Mouse (Mus musculus) right cerebral cortex, adult 18-20 months (tissue): ENCODE data around the gene Fam189a2.

ENCODE experiments used
- DNase-seq: peaks from one replicate; pipeline ENCODE4 v3.0.0; 2022; ENCODE audit warnings: mixed read lengths

Fam189a2 gene

GRCm38 (mm10) chr19:24024667-24025066, 6.2 kb downstream of the Fam189a2 start:
- DNase-seq, result no peak

DNA sequence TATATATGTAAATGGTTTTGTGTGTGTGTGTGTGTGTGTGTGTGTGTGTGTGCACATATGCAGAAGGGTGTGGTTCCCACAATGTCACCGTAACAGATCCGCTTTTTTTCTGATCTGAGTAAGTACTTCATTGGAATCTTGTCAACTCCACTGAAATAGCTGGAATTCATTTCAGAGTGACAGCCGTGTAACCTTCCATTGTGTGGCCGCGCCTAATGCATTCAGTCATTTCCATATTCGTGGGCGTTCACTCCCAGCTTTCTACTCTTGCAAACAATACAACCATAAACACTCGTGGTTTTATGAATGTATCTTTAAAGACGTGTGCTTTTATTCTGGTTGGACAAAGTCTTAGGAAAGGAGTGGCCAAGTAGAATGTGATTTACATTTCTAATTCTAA, 6.7 kb downstream of the Fam189a2 start:
- no peak for DNase-seq

- DNase-seq, result no peak
These were observed 7.5 kb downstream of the Fam189a2 start for GRCm38 (mm10) chr19:24023351-24023750.

DNA sequence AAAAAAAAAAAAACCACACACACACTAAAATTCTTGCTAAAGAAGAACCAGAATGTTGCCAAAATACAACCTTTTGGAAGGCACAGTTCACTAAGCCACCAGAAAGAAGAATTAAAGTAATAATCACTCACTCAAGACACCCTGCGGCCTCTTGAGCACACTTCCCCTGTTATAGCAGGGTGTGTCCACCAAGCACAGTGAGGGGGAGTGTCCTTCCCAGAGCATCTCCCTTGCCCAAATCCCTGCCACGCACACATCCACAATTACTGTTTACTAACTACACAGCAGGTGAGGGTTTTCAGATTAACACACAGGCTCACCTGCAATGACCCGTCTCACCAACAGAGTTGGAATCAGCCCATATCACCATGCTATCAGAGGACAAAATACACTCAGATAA, 8.0 kb downstream of the Fam189a2 start:
- no peak for DNase-seq

DNA sequence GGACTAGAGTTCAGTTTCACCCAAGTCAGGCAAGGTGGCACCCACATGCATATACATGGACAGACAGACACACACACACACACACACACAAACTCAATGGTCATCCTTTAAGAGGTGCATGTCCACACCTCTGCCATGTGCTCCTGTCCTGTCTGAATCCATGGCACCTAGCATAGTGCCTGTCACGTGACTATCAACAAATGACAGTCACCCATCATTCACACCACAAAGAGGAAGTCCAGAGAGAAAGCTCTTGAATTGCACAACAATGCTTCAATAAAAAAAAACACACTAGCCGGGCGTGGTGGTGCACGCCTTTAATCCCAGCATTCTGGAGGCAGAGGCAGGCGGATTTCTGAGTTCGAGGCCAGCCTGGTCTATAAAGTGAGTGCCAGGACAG, 8.5 kb downstream of the Fam189a2 start:
- DNase-seq, result no peak

DNA sequence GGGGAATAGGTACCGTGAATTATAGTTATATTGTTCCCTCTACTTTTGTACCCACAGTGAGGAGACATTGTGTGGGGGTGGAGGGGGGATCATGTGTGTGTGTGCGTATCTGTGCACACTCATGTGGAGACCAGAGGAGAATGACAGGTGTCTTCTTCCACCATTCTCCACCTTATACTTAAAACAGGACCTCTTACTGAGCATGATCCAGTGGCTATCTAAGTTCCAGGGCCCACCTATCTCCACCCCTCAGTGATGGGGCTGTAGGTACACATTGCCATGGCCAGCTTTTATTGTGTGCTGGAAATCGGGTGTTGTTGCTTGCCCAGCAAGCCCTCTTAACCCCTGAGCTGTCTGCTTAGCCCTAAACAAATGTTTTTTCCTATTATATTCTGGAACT, 10.1 kb downstream of the Fam189a2 start:
- no peak for DNase-seq

- no peak for DNase-seq
These were observed 11.2 kb downstream of the Fam189a2 start for GRCm38 (mm10) chr19:24019609-24020008.

DNA sequence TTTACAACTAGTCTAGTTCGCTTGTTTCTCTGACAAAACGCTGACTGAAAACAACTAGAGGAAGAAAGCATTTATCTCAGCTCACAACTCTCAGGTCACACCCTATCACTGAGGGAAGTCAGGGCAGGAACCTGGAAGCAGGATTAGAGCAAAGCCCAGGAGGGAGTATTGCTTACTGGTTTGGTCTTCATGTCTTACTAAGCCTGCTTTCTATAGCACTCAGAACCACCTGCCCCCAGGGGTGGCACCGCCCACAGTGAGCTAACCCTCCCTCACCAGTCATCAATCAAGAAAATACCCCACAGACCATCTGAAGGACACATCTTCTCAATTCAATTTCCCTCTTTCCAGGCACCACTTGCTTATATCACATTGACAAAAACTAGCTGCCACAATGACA, 12.4 kb downstream of the Fam189a2 start:
- DNase-seq, result no peak

- DNase-seq, result no peak
These were observed 12.9 kb downstream of the Fam189a2 start for GRCm38 (mm10) chr19:24017892-24018291.

GRCm38 (mm10) chr19:24017427-24017826, 13.4 kb downstream of the Fam189a2 start:
- no peak for DNase-seq

DNA sequence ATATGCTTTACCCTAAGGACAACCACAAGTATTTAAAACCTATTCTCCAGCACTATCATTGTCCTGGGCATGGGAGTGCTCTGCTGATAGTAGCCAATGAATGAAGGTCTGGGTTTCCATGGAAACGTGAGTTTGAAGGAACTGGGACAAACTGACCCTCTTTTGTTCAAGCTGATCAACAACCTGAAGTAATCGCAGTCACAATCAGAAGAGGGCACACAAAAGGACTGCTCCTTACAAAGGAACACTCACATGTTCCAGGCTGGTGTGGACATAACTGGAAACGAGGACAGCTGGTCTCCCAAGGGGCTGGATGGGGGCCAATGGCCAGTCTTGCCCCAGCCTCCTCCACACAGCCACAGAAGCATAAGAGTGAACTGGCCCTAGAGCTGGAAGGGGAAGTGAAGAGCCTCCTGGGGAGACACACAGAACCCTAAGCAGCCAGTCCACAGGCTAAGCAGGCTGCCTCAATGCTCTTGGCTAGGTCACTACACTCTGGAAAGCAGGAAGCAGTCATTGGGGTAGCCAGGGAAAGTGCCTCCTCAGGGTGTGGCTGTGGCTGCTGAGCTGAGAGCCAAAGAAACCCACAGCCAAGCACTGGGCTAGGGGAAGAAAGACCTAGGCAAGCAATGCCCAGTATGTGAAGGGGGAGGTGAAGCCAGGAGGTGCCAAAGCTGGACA, 14.0 kb downstream of the Fam189a2 start:
- no peak for DNase-seq

GRCm38 (mm10) chr19:24013241-24013640, 17.6 kb downstream of the Fam189a2 start:
- DNase-seq, result no peak

GRCm38 (mm10) chr19:24012479-24012878, 18.3 kb downstream of the Fam189a2 start:
- no peak for DNase-seq

DNA sequence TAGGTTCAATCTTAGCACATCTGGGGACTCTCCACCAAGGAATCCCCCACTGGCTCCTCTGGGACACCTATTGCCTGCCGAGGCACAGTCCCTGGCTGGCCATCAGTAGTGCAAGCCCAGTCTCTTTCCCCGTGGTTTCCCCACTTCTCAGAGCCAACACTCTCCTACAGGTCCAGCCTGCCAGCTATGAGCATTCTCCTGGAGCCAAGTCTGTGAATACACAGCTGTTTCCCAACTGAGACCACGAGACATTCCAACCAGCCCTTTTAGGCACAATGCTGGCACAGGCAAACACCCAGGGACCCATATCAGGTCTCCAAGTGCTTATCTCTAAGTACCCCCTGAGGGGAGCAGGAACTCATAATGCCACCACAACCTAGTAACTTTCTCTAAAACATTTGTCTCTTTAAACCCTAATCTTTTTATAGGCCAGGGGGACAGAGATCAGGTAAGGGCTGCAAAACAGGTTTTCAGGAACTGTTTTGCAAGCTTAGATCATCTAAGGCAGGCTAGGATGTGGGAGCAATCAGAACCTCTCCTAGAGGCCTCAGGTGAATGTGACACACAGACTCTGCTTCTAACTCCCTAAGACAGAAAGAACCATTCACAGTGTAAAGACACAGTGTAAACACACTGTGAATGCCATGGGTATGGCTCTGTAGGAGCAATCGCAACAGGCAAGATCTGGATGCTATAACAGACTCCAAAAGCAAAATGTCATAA, 23.0 kb downstream of the Fam189a2 start:
- DNase-seq, result no peak

- no peak for DNase-seq
These were observed 23.7 kb downstream of the Fam189a2 start for GRCm38 (mm10) chr19:24007002-24007637.

- no peak for DNase-seq
These were observed 34.9 kb downstream of the Fam189a2 start for GRCm38 (mm10) chr19:23995766-23996399.

GRCm38 (mm10) chr19:23988166-23988565, 42.7 kb downstream of the Fam189a2 start:
- no peak for DNase-seq

- no peak for DNase-seq
These were observed 43.5 kb downstream of the Fam189a2 start for GRCm38 (mm10) chr19:23987291-23987690.

DNA sequence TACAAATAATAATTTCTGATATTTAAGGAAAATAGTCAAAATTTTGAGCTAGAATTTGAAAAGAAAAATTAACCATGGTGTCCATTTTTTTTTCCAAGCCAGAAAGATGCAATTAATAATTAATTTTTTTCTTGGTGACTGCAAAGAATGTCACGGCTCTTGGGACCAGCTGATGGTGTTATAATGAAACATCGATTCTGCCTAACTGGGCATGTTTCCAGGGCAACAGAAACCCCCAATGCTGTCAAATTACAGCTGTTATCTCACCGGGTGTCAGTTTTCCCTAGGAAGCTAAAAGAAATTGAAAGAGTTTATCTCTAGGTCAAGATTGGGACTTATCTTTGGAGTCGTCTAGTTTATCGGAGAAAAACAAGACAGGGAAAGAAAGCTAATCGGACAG, 46.6 kb downstream of the Fam189a2 start:
- DNase-seq, result no peak

- DNase-seq, result peak; percentile 86
These were observed 50.2 kb downstream of the Fam189a2 start for GRCm38 (mm10) chr19:23980598-23980997.

DNA sequence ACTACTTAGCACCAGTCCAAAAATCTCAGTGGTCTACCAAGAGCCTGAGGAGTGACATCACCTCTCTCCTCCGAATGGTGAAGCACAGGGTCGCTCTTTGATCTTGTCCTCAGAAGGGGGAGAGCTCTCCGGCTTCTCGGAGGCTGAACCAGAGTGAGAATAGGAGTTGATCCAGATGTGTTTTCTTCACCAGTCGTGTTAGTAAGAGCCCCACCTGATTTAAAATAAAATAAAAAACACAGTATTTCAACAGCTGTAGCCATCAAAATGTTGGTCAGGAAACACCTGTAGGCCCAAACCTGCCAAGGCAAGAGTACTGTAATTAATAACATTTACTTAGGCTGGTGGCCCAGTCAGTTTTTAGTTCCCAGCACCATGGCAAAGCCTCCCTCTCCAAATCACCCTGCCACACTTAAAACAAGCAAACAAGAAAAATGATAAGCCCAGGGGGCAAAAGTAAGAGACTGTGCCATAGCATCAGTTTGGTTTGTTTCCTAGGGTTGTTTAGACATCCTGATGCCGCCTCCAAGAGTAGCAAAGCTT, 52.8 kb downstream of the Fam189a2 start:
- no peak for DNase-seq

GRCm38 (mm10) chr19:23972881-23973649, 57.8 kb downstream of the Fam189a2 start:
- DNase-seq, result no peak

DNA sequence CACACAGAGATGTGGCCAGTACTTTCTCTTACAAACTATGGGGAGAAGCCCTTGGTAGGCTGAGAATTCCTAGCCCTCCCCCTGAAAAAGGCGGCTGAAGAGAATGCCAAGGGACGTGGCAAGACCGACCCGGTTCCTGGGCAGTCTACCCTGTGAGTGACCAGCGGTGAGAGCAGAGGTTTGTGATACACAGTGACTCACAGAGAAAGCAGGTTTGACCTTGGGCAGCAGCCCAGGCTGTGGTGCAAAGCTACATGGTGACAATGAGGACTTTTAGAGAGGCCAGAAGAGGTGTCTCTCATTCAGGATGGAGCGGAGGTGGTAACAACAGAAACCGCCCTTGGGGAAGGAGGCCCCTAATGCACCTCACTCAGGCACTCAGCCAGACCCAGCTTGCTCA, 59.4 kb downstream of the Fam189a2 start:
- DNase-seq, result no peak
